Mouse (Mus musculus) spleen, adult 2 months (tissue): Measurements from ENCODE around the gene Dgcr2. TPM values are rescaled to one million over a fixed set of nuclear protein-coding genes. Genes with fewer than 3 reads are reported as not detected.

Experiments
- DNase-seq, 2 experiments: peaks; one replicate each; pipeline versions ENCODE4 v3.0.0 to v3.0.0-alpha.2; 2012 to 2021; ENCODE audit warnings: low spot score in 2 of 2, low read depth in 1 of 2
- H3K27ac ChIP-seq: fragments of 200-500 bp; 2 replicates; pipeline ENCODE4 v1.5.1; 2012; ENCODE audit warnings: low read length, inconsistent platforms; ENCODE audit not compliant: insufficient read depth
- H3K27me3 ChIP-seq: fragments of 200-500 bp; 2 replicates; pipeline ENCODE4 v1.6.1; 2012; ENCODE audit warnings: mild to moderate bottlenecking, moderate library complexity, low read length, inconsistent platforms; ENCODE audit not compliant: control insufficient read depth, insufficient read depth
- H3K36me3 ChIP-seq: fragments of 200-500 bp; 2 replicates; pipeline ENCODE4 v1.6.1; 2012; ENCODE audit warnings: mild to moderate bottlenecking, low read length, inconsistent platforms; ENCODE audit not compliant: control insufficient read depth, insufficient read depth
- H3K4me1 ChIP-seq: fragments of 200-500 bp; 2 replicates; pipeline ENCODE4 v1.6.1; 2011; ENCODE audit warnings: inconsistent platforms; ENCODE audit not compliant: control insufficient read depth, insufficient read depth, insufficient read length
- H3K4me3 ChIP-seq: fragments of 200-500 bp; 2 replicates; pipeline ENCODE4 v1.5.1; 2011; ENCODE audit warnings: mild to moderate bottlenecking, inconsistent platforms; ENCODE audit not compliant: insufficient read depth, insufficient read length; ENCODE audit errors: extremely low read depth
- CTCF ChIP-seq: fragments of 200-500 bp; IDR thresholded peaks from 2 replicates; pipeline ENCODE4 v1.5.1; 2011; ENCODE audit warnings: mild to moderate bottlenecking, inconsistent platforms; ENCODE audit not compliant: insufficient read depth, insufficient read length, insufficient replicate concordance; ENCODE audit errors: extremely low read depth
- POLR2A ChIP-seq: fragments of 200-500 bp; IDR thresholded peaks from 2 replicates; pipeline ENCODE4 v1.6.1; 2011; ENCODE audit warnings: low read depth, low read length, inconsistent platforms
- WGBS: fragments of 180-500 bp; shearing (Covaris S2); methylation state at CpG from one replicate; pipeline ENCODE4 v1.1.7; 2018; 5-methylcytosine and 5-hydroxymethylcytosine counted together
- polyA plus RNA-seq: library from polyadenylated mRNA; depleted of rRNA; stranded (reverse); fragments of >200 nt; gene quantifications from 2 replicates; pipeline ENCODE4 v1.2.3, GENCODE M21; 2012

The Dgcr2 gene
- polyA plus RNA-seq, 1 experiment = 57.7 TPM

- H3K4me1 ChIP-seq = no peaks in the 10 kb centered on the region; the same call in 1 of the 2 replicates
- peak within 1 kb of the TSS; percentile 84 for H3K27ac ChIP-seq
- WGBS = under 1% methylated on average over 47 of the region's 47 CpGs
- DNase-seq = peak in 1 of 2 experiments; percentile 67
- H3K36me3 ChIP-seq = 0 out of 2 replicates have a peak, but pooled peaks cover 2% of the 10 kb centered on the region
- peak within 1 kb of the TSS; percentile 81 for H3K4me3 ChIP-seq
- TF ChIP-seq POLR2A (no peak), CTCF (no peak)
- H3K27me3 ChIP-seq = no peaks in the 10 kb centered on the region
Measured at GRCm38 (mm10) chr16:17928087-17928580, 29.8 kb upstream of the Dgcr2 start, which contains the start of gene Slc25a1. Gene Slc25a1 (minus strand): TSS chr16:17928219.

GRCm38 (mm10) chr16:17927351-17928082 lies 29.2 kb upstream of the Dgcr2 start:
- H3K4me3 ChIP-seq = peak overlapping the region; percentile 81
- 4% methylated on average over 69 of the region's 72 CpGs for WGBS
- 0 out of 2 replicates have a peak, but pooled peaks cover 2% of the 10 kb centered on the region for H3K36me3 ChIP-seq
- H3K27ac ChIP-seq = peak overlapping the region; percentile 84
- no peaks in the 10 kb centered on the region for H3K27me3 ChIP-seq
- no peak for TF ChIP-seq POLR2A
- TF ChIP-seq CTCF = no peak
- H3K4me1 ChIP-seq = peaks cover 2% of the 10 kb centered on the region
- DNase-seq = peak in 1 of 2 experiments; percentile 33

GRCm38 (mm10) chr16:17922163-17922538 lies 23.8 kb upstream of the Dgcr2 start:
- Histone ChIP-seq H3K4me1 (peaks cover 5% of the 10 kb centered on the region; the same call in 1 of the 2 replicates), H3K27me3 (no peaks in the 10 kb centered on the region), H3K27ac (peak overlapping the region; percentile 48; the same call in 1 of the 2 replicates), H3K4me3 (peak overlapping the region; percentile 72), H3K36me3 (0 out of 2 replicates have a peak, but pooled peaks cover 2% of the 10 kb centered on the region)
- TF ChIP-seq CTCF (no peak), POLR2A (no peak)
- WGBS = under 1% methylated on average over 14 of the region's 14 CpGs
- DNase-seq = no peak

GRCm38 (mm10) chr16:17921325-17922162 lies 23.2 kb upstream of the Dgcr2 start:
- 0 out of 2 replicates have a peak, but pooled peaks cover 1% of the 10 kb centered on the region for H3K27me3 ChIP-seq
- TF ChIP-seq CTCF = peak; percentile 35; the same call in 1 of the 2 replicates
- TF ChIP-seq POLR2A = peak; percentile 57
- WGBS = under 1% methylated on average over 47 of the region's 47 CpGs
- DNase-seq = peak; percentile 92 to 94
- H3K4me3 ChIP-seq = peak overlapping the region; percentile 72
- peaks cover 5% of the 10 kb centered on the region; the same call in 1 of the 2 replicates for H3K4me1 ChIP-seq
- H3K36me3 ChIP-seq = 0 out of 2 replicates have a peak, but pooled peaks cover 2% of the 10 kb centered on the region
- peak overlapping the region; percentile 89 for H3K27ac ChIP-seq

GRCm38 (mm10) chr16:17920586-17920985 lies 22.2 kb upstream of the Dgcr2 start:
- H3K4me3 ChIP-seq = no peak overlapping the region
- 0 out of 2 replicates have a peak, but pooled peaks cover 4% of the 10 kb centered on the region for H3K27me3 ChIP-seq
- DNase-seq = no peak
- no peaks in the 10 kb centered on the region for H3K36me3 ChIP-seq
- H3K4me1 ChIP-seq = peaks cover 5% of the 10 kb centered on the region; the same call in 1 of the 2 replicates
- H3K27ac ChIP-seq = no peak overlapping the region
- WGBS = 86% methylated on average over 20 of the region's 20 CpGs
- TF ChIP-seq POLR2A (no peak), CTCF (no peak)
